Mouse (Mus musculus): ENCODE data around the gene Zfand6. TPM values are rescaled to one million over a fixed set of nuclear protein-coding genes. Genes with fewer than 3 reads are reported as not detected.

Gene Zfand6
- polyA plus RNA-seq, 1 experiment from 2014 or later = 217 TPM

DNA sequence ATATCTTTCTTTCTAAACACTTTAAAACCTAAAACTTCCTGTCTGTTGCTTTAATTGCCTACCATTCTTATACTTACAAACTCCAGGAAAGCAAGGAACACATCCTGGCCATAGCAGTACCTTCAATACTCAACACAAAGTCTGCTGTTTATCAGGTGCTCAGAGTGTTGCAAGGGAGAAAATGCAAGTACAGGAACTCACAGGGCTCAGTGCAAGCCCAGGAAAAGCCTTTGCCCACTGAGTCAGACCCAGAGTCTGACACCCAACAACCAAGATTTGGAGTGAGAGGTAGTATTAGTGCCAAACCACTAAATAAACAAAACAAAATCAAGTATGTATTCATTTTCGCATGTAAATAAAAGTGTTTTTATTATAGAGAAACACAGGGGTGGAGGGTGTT lies 5.1 kb downstream of the Zfand6 start:
- WGBS = 86% methylated on average over 1 of the region's 1 CpGs
- ATAC-seq (ENCODE audit: low FRiP score, low read depth) = no peak
- Histone ChIP-seq H3K4me2 (replicated peaks) (no peak overlapping the region), H3K9me3 (no peaks in the 10 kb centered on the region), H3K4me1 (peaks cover 24% of the 10 kb centered on the region), H3K4me3 (no peak overlapping the region), H3K36me3 (no peaks in the 10 kb centered on the region), H3K27me3 (no peaks in the 10 kb centered on the region), H3K9ac (replicated peaks) (no peak overlapping the region), H3K27ac (replicated peaks) (no peak overlapping the region)

DNA sequence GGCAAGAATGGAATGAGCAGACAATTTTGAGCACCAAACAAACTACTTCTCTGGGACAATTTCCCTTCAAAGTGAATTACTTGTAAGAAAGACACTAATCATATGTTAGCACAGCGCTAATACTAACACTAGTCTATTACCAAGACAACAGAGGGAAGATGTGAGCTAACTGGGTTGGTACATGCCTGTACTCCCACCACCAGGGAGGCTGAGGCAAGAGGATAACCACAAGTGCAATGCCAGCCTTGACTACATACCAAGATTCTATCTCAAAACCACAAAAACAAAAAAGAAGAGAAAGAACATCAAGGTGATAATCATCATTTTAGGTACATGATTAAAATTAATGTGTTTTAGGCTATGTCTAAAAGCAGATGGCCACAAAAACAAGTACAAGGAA lies 8.2 kb downstream of the Zfand6 start:
- Histone ChIP-seq H3K27me3 (no peaks in the 10 kb centered on the region), H3K4me2 (replicated peaks) (no peak overlapping the region), H3K4me1 (peaks cover 17% of the 10 kb centered on the region), H3K27ac (replicated peaks) (no peak overlapping the region), H3K36me3 (no peaks in the 10 kb centered on the region), H3K9ac (replicated peaks) (no peak overlapping the region), H3K9me3 (no peaks in the 10 kb centered on the region), H3K4me3 (no peak overlapping the region)
- 78% methylated on average over 1 of the region's 1 CpGs for WGBS
- no peak for ATAC-seq (ENCODE audit: low FRiP score, low read depth)

GRCm38 (mm10) chr7:84680931-84681330 lies 8.8 kb downstream of the Zfand6 start:
- Histone ChIP-seq H3K36me3 (no peaks in the 10 kb centered on the region), H3K4me1 (peaks cover 17% of the 10 kb centered on the region), H3K4me3 (no peak overlapping the region), H3K9me3 (no peaks in the 10 kb centered on the region), H3K27me3 (no peaks in the 10 kb centered on the region), H3K4me2 (replicated peaks) (no peak overlapping the region), H3K27ac (replicated peaks) (no peak overlapping the region), H3K9ac (replicated peaks) (no peak overlapping the region)
- 0 out of 2 replicates have a peak, but pooled peaks have one; percentile 38 for ATAC-seq (ENCODE audit: low FRiP score, low read depth)

GRCm38 (mm10) chr7:84680092-84680491 lies 9.7 kb downstream of the Zfand6 start:
- peak overlapping the region; percentile 48 for H3K4me2 ChIP-seq (replicated peaks)
- no peak overlapping the region for H3K4me3 ChIP-seq
- WGBS = 64% methylated on average over 2 of the region's 2 CpGs
- peak overlapping the region; percentile 36 for H3K27ac ChIP-seq (replicated peaks)
- peaks cover 17% of the 10 kb centered on the region for H3K4me1 ChIP-seq
- no peaks in the 10 kb centered on the region for H3K36me3 ChIP-seq
- ATAC-seq (ENCODE audit: low FRiP score, low read depth) = no peak
- no peaks in the 10 kb centered on the region for H3K27me3 ChIP-seq
- no peaks in the 10 kb centered on the region for H3K9me3 ChIP-seq
- H3K9ac ChIP-seq (replicated peaks) = no peak overlapping the region

- H3K27ac ChIP-seq (replicated peaks) = no peak overlapping the region
- 2% methylated on average over 4 of the region's 4 CpGs for WGBS
Observed at GRCm38 (mm10) chr7:84679264-84679663, 10.5 kb downstream of the Zfand6 start.

GRCm38 (mm10) chr7:84673103-84673502 lies 16.7 kb downstream of the Zfand6 start:
- 44% methylated on average over 1 of the region's 1 CpGs for WGBS
- no peaks in the 10 kb centered on the region for H3K36me3 ChIP-seq
- no peak overlapping the region for H3K4me3 ChIP-seq
- H3K27ac ChIP-seq (replicated peaks) = no peak overlapping the region
- H3K9ac ChIP-seq (replicated peaks) = no peak overlapping the region
- no peak for ATAC-seq (ENCODE audit: low FRiP score, low read depth)
- peaks cover 15% of the 10 kb centered on the region for H3K4me1 ChIP-seq
- no peaks in the 10 kb centered on the region for H3K9me3 ChIP-seq
- no peak overlapping the region for H3K4me2 ChIP-seq (replicated peaks)
- no peaks in the 10 kb centered on the region for H3K27me3 ChIP-seq

More at GRCm38 (mm10) chr7:84679264-84679663, 10.5 kb downstream of the Zfand6 start:
- Histone ChIP-seq H3K27me3 (no peaks in the 10 kb centered on the region), H3K9me3 (no peaks in the 10 kb centered on the region), H3K4me2 (replicated peaks) (peak overlapping the region; percentile 48), H3K4me1 (peaks cover 17% of the 10 kb centered on the region), H3K4me3 (peak overlapping the region; percentile 47), H3K9ac (replicated peaks) (no peak overlapping the region; the same call in 1 of the 2 replicates), H3K36me3 (no peaks in the 10 kb centered on the region)
- ATAC-seq (ENCODE audit: low FRiP score, low read depth) = peak; percentile 95

- H3K27ac ChIP-seq (replicated peaks) = no peak overlapping the region
- no peaks in the 10 kb centered on the region for H3K9me3 ChIP-seq
- H3K27me3 ChIP-seq = no peaks in the 10 kb centered on the region
- H3K4me2 ChIP-seq (replicated peaks) = no peak overlapping the region
- H3K4me3 ChIP-seq = no peak overlapping the region
- 47% methylated on average over 1 of the region's 1 CpGs for WGBS
- H3K4me1 ChIP-seq = peaks cover 12% of the 10 kb centered on the region; the same call in 1 of the 2 replicates
- H3K36me3 ChIP-seq = no peaks in the 10 kb centered on the region
- H3K9ac ChIP-seq (replicated peaks) = no peak overlapping the region
- ATAC-seq (ENCODE audit: low FRiP score, low read depth) = 0 out of 2 replicates have a peak, but pooled peaks have one; percentile 30
Observed at GRCm38 (mm10) chr7:84669554-84670152, 20.1 kb downstream of the Zfand6 start.

GRCm38 (mm10) chr7:84667946-84668345 lies 21.8 kb downstream of the Zfand6 start:
- H3K9ac ChIP-seq (replicated peaks) = no peak overlapping the region
- WGBS = 73% methylated on average over 5 of the region's 5 CpGs
- no peaks in the 10 kb centered on the region for H3K27me3 ChIP-seq
- H3K4me2 ChIP-seq (replicated peaks) = no peak overlapping the region
- H3K36me3 ChIP-seq = no peaks in the 10 kb centered on the region
- H3K9me3 ChIP-seq = no peaks in the 10 kb centered on the region
- H3K4me3 ChIP-seq = no peak overlapping the region
- H3K27ac ChIP-seq (replicated peaks) = no peak overlapping the region
- peak; percentile 60; the same call in 1 of the 2 replicates for ATAC-seq (ENCODE audit: low FRiP score, low read depth)
- peaks cover 9% of the 10 kb centered on the region; the same call in 1 of the 2 replicates for H3K4me1 ChIP-seq

- Histone ChIP-seq H3K27ac (replicated peaks) (no peak overlapping the region), H3K27me3 (no peaks in the 10 kb centered on the region), H3K36me3 (no peaks in the 10 kb centered on the region), H3K9me3 (no peaks in the 10 kb centered on the region), H3K9ac (replicated peaks) (no peak overlapping the region), H3K4me1 (no peaks in the 10 kb centered on the region), H3K4me2 (replicated peaks) (no peak overlapping the region), H3K4me3 (no peak overlapping the region)
- no peak for ATAC-seq (ENCODE audit: low FRiP score, low read depth)
- WGBS = 93% methylated on average over 2 of the region's 2 CpGs
Observed at GRCm38 (mm10) chr7:84652740-84653139, 37.0 kb downstream of the Zfand6 start.

DNA sequence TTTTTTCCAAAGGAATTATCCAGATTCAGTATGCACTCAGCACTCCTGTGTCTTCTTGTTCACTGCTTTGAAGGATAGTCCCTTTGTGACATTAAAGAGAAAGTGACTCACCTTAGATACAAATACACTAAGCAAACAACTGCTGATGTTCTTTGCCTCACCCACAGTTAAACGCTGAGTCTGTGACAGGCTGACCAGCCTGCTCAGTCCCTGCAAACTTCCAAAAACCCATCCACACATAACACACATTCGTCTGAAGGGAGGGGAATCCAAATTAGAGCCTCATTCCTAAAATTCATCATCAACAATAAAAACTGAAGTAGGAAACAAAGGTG lies 37.8 kb downstream of the Zfand6 start:
- no peak overlapping the region for H3K4me3 ChIP-seq
- H3K9me3 ChIP-seq = no peaks in the 10 kb centered on the region
- H3K36me3 ChIP-seq = no peaks in the 10 kb centered on the region
- H3K4me2 ChIP-seq (replicated peaks) = no peak overlapping the region
- no peak for ATAC-seq (ENCODE audit: low FRiP score, low read depth)
- H3K27ac ChIP-seq (replicated peaks) = no peak overlapping the region
- no peak overlapping the region for H3K9ac ChIP-seq (replicated peaks)
- H3K27me3 ChIP-seq = no peaks in the 10 kb centered on the region
- 70% methylated on average over 2 of the region's 2 CpGs for WGBS
- no peaks in the 10 kb centered on the region for H3K4me1 ChIP-seq

- Histone ChIP-seq H3K4me3 (no peak overlapping the region), H3K27ac (replicated peaks) (no peak overlapping the region), H3K27me3 (no peaks in the 10 kb centered on the region), H3K9ac (replicated peaks) (no peak overlapping the region), H3K36me3 (no peaks in the 10 kb centered on the region), H3K9me3 (no peaks in the 10 kb centered on the region), H3K4me2 (replicated peaks) (no peak overlapping the region), H3K4me1 (no peaks in the 10 kb centered on the region)
- WGBS = 94% methylated on average over 4 of the region's 4 CpGs
- ATAC-seq (ENCODE audit: low FRiP score, low read depth) = no peak
Observed at GRCm38 (mm10) chr7:84651303-84651986, 38.3 kb downstream of the Zfand6 start.

- WGBS = 92% methylated on average over 2 of the region's 2 CpGs
Observed at GRCm38 (mm10) chr7:84649016-84649415, 40.7 kb downstream of the Zfand6 start.

More at GRCm38 (mm10) chr7:84649016-84649415, 40.7 kb downstream of the Zfand6 start:
- Histone ChIP-seq H3K36me3 (no peaks in the 10 kb centered on the region), H3K4me2 (replicated peaks) (no peak overlapping the region), H3K9me3 (no peaks in the 10 kb centered on the region), H3K27ac (replicated peaks) (no peak overlapping the region), H3K9ac (replicated peaks) (no peak overlapping the region), H3K4me3 (no peak overlapping the region), H3K4me1 (no peaks in the 10 kb centered on the region), H3K27me3 (no peaks in the 10 kb centered on the region)
- no peak for ATAC-seq (ENCODE audit: low FRiP score, low read depth)
